Mouse (Mus musculus) C2C12 (cell line): ENCODE measurements around the gene Prrt3.

Source experiments
- CTCF ChIP-seq: IDR thresholded peaks from one replicate; pipeline ENCODE4 v1.5.1; 2011; ENCODE audit not compliant: control insufficient read depth, insufficient read depth, insufficient read length
- FOSL1 ChIP-seq: IDR thresholded peaks from one replicate; pipeline ENCODE4 v1.8.0; 2011; ENCODE audit warnings: mild to moderate bottlenecking, low read length; ENCODE audit not compliant: poor library complexity, insufficient read depth, severe bottlenecking
- MAX ChIP-seq: IDR thresholded peaks from one replicate; pipeline ENCODE4 v1.6.1; 2011; ENCODE audit warnings: mild to moderate bottlenecking, control low read depth
- MYOG ChIP-seq: IDR thresholded peaks from one replicate; pipeline ENCODE4 v1.6.1; 2011; ENCODE audit not compliant: control insufficient read depth, insufficient read length; ENCODE audit errors: extremely low read depth
- USF1 ChIP-seq: IDR thresholded peaks from one replicate; pipeline ENCODE4 v1.6.1; 2011; ENCODE audit warnings: low read depth, mild to moderate bottlenecking, control low read depth, moderate library complexity

- TF ChIP-seq USF1 (no peak), MAX (no peak), MYOG (no peak), CTCF (no peak), FOSL1 (no peak)
These were observed 2.4 kb downstream of the Prrt3 start for GRCm38 (mm10) chr6:113499346-113499745.
